Mouse (Mus musculus) embryonic stem cell, embryonic (primary cell): Measurements from ENCODE around the gene Rps6kb1.

Source experiments
- CTCF ChIA-PET, 4 experiments: fragments of 300-600 bp in 2 of 4; fragments of 350-600 bp in 2 of 4; sonication (Branson Sonifier 250); formaldehyde crosslinking; loops; one replicate each; lab custom pipeline; 2022; ENCODE audit warnings: inconsistent platforms in 2 of 4; lab: Charles Lee
- POLR2A ChIA-PET, 4 experiments: fragments of 300-600 bp in 2 of 4; fragments of 350-600 bp in 2 of 4; sonication (Branson Sonifier 250); formaldehyde crosslinking; loops; one replicate each; lab custom pipeline; 2022; ENCODE audit warnings: antibody characterized with exemption in 4 of 4, inconsistent platforms in 1 of 4; lab: Charles Lee

Rps6kb1 gene

DNA sequence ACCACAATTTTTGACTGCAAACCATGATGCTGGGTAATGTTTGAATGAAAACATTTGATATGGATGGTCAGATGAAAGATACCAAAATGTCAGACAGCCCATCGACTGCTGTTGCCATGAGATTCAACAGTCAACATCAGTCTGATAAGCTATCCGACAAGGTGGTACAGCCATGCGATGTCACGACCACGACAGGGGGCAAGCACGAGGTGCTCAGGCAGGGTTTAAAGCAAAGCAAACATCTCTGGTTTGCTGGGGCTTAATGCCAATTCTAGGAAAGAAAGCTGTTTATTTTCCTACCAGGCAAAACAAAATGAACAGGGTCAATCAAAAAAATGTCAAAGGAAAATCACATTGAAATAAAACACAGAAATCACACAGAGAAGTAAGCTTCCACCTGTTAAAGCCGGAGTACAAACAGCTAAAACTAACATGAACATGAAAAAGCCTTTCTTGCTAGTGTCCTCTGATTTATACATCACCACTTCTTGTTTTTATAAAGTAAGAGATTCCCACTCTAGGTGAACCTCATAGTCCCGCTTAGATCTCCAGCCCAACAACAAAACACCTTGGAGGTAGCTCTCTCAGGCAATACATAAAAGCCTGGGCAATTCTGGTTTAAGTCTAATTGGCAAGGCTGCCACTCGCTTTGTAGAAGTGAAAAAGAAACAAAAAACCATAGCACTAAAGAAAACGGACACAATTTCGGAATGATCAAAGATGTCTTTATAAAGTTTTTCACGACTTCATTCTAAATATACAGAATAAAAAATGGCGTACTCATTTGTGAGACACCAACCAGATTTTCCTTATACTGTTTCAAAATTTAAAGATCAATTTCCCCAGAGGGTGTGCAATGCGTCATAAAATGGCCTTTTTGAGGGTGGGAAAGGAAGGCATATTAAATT lies 39.6 kb upstream of the Rps6kb1 start:
- ChIA-PET POLR2A (interaction anchor here in 1 of 4 experiments (0.9 to 1.7 kb wide), 4 partner anchors 9 to 43 kb away, joined by 3 to 4 read pairs (median 3); no protein-coding TSS in a partner anchor), CTCF (no interaction called here)

DNA sequence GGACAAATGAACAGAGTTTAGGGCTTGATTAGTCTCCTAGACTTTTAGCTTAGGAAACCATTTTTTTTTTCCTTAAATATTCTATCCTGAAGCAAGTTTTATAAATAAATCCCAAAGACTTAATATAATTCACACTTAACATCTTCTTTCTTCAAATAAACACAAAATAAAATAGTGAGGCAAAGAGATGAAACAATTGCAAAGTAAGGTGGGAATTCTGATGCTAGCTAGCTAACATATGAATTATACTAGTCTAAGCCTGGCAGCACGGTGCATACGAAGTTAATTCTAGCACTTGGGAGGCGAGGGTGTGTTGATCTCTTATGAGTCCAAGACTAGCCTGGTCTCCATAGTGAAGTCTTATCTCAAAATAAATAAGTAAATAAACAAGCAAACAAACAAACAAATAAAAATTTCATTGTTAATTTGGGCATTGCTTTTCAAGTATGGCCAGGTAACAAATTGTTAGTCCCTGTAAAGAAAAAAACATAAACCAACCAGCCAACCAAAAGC lies 38.8 kb upstream of the Rps6kb1 start:
- POLR2A ChIA-PET: interaction anchor here in 3 of 4 experiments (0.7 to 11.0 kb wide), 5 partner anchors 6 to 43 kb away, joined by 3 to 112 read pairs (median 4); partner anchors contain the start of genes Rps6kb1 (in 1 of the 3) and Tubd1 (in 1 of the 3)
- CTCF ChIA-PET: interaction anchor here in 1 of 4 experiments (1.1 kb wide), 1 partner anchor 341 kb away, joined by 3 read pairs; no protein-coding TSS in a partner anchor

DNA sequence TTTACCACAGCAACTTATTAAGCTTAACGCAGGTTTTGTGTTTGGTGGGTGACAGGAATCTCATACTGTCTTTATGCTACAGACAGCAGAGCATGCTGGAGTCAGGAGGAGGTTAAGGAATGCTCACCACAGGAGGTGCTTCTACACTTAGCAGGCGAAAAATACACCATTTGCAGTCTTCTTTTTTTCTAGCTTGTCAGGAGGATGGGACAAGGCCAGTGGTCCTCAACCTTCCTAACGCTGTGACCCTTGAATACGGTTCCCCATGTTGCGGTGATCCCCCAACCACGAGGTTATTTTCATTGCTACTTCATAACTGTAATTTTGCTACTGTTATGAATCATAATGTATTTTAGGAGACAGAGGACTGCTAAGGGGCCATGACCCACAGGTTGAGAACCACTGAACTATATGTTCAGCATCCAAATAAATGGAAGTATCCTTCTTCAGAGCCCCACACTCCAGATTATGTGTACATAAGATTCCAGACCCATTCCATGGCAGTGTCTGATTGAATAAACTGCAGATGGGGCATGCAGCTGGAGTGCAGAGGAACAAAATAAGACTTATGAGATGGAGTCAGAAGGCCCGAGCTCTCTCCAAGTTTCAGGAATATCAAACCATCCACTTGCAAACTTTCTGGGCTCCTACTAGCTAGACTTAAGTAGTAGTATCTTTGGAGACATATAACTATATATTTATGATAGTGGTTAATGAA lies 38.1 kb upstream of the Rps6kb1 start:
- CTCF ChIA-PET: interaction anchor here in 2 of 4 experiments (0.6 to 1.1 kb wide), 3 partner anchors 70 to 342 kb away, joined by 3 to 4 read pairs (median 3); no protein-coding TSS in a partner anchor
- POLR2A ChIA-PET: interaction anchor here in 2 of 4 experiments (1.2 to 11.0 kb wide), 9 partner anchors 7 to 101 kb away, joined by 3 to 112 read pairs (median 4); partner anchors contain the start of genes Ptrh2 (in 1 of the 2), Rps6kb1 (in 1 of the 2), Tubd1 (in 1 of the 2) and Vmp1 (in 1 of the 2)

DNA sequence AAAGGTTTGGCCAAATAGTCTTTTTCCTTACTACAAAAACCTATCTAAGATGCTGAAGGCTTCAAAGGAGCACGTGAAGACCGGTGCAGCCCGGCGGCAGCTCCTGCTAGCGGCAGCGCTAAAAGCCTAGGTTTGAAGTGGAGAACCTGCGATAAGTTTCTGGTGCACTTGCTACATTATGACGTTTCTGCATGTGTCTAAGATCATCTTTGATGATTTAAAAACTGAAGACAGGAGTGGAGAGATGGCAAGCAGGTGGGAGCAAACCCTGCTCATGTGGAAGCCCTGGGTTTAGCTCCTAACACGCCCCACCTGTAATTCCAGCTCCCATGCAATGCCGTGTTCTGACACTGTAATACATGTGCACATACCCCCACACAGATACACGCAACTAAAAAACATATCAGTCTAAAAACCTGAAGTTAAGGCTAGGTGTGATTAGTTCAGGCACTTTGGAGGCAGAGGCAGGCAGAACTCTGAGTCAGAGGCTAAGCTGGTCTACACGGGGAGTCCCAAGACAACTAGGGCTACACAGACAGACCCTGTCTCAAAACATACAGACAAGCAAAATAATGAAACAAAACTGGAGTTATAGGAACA lies 37.4 kb upstream of the Rps6kb1 start:
- ChIA-PET POLR2A (interaction anchor here in 2 of 4 experiments (0.7 to 11.0 kb wide), 12 partner anchors 8 to 102 kb away, joined by 3 to 112 read pairs (median 4); partner anchors contain the start of genes Rps6kb1 (in 2 of the 2), Tubd1 (in 2 of the 2), Ptrh2 (in 1 of the 2) and Vmp1 (in 1 of the 2)), CTCF (interaction anchor here in 2 of 4 experiments (0.6 to 1.2 kb wide), 4 partner anchors 71 to 342 kb away, joined by 3 to 5 read pairs (median 4); no protein-coding TSS in a partner anchor)

DNA sequence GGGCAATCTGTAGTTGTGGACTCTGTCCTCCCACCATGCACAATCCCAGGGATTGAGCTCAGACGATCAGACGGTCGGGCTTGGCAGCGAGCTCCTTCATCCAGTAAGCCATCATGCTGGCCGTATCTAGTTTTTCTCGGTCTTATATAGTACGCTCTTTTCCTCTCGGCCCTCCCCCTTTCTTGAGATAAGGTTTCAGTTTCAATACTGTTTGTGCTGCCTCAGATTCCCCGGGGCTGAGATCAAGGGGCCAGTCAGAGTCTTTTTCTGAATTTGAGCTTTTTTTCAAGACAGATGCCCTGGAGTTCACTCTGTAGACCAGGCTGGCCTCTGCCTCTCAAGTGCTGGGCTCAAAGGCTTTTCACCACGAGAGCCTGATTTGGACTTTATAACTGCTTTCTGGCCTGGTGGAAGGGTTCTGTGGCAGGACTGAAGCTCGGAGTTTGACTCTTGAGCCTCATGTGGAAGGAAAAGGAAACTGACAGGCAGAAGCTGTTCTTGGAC lies 36.7 kb upstream of the Rps6kb1 start:
- POLR2A ChIA-PET: interaction anchor here in 2 of 4 experiments (0.7 to 11.0 kb wide), 10 partner anchors 8 to 103 kb away, joined by 3 to 112 read pairs (median 5); partner anchors contain the start of genes Rps6kb1 (in 2 of the 2), Tubd1 (in 2 of the 2), Ptrh2 (in 1 of the 2) and Vmp1 (in 1 of the 2)
- CTCF ChIA-PET: interaction anchor here in 3 of 4 experiments (0.6 to 1.2 kb wide), 3 partner anchors 71 to 117 kb away, joined by 3 to 5 read pairs (median 3); no protein-coding TSS in a partner anchor

DNA sequence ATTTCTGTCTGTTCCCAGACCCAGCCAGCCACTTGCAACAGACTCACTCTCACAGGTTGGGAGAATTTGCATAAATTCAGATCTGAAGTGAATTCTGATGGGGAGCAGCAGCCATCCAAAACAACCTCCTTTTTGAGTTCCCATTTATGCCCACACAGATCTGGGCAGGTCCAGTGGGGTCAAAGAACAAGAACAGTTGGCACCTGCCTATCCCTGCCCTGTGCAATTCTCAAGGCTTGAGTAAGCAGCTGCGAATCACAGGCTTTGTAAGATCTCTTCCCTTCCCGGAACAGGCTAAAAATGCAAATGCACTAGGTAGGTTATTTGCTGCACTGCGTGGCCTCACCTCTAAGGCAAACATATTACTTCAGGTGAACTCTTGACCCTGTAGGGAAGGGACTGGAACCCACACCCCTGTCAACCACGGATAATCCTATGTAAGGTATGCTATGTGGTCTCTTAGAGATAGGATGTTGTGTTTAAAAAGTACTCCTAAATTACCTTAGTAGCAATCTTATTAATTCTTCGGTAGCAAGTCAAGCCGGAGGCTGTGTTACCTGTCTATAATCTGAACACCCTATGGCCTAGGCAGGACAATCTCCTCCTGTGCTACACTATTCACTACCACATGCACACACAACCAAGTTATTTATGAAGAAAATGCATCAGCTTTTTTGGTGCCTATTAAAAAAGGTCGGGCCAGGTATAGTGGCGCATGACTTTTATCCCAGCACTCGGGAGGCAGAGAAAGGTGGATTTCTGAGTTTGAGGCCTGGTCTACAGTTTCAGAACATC lies 35.9 kb upstream of the Rps6kb1 start:
- ChIA-PET CTCF (interaction anchor here in 2 of 4 experiments (0.6 to 1.5 kb wide), 3 partner anchors 12 to 116 kb away, joined by 3 to 5 read pairs (median 3); no protein-coding TSS in a partner anchor), POLR2A (interaction anchor here in 3 of 4 experiments (0.6 to 11.0 kb wide), 10 partner anchors 9 to 1612 kb away, joined by 3 to 112 read pairs (median 8); partner anchors contain the start of genes Rps6kb1 (in 2 of the 3) and Tubd1 (in 2 of the 3))

DNA sequence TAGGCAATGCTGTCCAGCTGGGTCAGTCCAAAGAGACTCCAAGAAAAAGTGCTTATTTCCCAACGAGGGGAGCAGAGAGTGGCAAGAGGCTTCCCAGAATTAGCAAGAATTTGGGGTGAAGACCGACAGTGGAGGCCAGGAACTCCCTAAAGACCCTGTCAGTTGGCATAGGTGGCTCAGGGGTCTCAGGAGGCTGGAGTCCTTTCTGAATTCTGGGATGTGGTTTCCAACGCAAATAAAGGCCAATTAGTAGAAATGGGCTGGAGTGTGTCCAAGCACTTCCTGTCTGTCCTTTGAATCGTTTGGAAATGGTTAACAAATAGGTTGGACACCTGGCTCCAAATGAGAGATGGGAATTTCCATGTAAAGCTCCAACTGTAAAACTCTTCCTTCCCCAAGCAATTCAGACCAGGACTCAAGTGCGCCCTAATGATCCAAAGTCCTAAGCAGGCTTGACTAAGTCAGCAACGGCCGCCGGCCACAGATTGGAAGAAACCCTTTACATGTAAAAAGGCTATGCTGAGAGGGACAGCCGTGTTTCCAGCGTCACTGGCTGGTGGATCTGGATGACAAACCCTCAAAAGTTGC lies 35.2 kb upstream of the Rps6kb1 start:
- ChIA-PET CTCF (interaction anchor here in 1 of 4 experiments (1.5 kb wide), 1 partner anchor 11 kb away, joined by 3 read pairs; no protein-coding TSS in a partner anchor), POLR2A (interaction anchor here in 3 of 4 experiments (0.6 to 11.0 kb wide), 9 partner anchors 10 to 1611 kb away, joined by 3 to 112 read pairs (median 9); partner anchors contain the start of genes Rps6kb1 (in 1 of the 3) and Tubd1 (in 1 of the 3))

DNA sequence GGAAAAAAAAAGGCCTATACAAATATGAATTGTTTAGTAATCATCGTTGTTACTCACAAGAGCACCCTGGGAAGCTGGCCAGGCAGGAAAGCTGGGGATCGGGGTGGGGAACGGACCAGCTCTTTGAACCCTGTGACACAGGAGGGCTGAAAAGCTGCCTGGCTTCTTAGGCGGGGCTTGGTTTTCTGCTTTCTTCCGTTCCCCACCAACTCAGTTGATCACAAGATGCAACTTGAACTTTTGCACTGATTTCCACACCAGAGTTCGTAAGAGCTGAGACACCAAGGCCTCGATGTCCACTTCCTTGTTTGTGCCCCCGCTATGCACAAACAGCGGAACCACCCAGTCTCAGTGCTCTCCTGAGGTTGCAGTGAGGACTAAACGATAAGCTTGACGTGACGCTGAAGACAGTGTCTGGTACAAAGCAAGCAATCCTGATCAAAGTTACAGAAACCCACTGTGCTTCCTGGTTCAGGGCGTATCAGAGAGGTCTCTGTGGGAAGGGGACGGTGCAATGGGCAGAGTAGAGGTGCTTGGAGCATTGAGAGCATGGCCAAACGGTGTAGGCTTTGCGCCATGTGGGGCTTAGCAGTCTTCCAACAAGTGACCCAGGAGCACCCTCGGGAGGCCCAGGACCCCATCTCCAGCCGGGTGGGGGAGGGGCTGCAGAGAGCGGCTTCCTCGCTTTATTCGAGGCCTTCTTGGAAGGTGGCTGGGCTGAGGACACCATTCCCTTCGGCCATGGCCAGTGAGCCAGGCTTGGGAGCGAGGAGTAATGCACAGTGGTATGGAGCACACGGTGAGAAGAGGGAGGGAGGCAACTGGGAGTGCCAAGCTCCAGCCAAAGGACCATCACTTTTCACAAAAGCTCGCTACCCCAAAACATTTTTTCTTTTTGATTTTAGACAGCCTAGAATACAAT lies 34.5 kb upstream of the Rps6kb1 start:
- CTCF ChIA-PET: interaction anchor here (0.6 to 1.6 kb wide), 7 partner anchors 8 to 1131 kb away, joined by 3 to 5 read pairs (median 3); no protein-coding TSS in a partner anchor
- POLR2A ChIA-PET: interaction anchor here (0.5 to 11.0 kb wide), 36 partner anchors 8 to 1609 kb away, joined by 3 to 112 read pairs (median 4); partner anchors contain the start of genes Rps6kb1 (in 3 of the 4), Tubd1 (in 3 of the 4), Ptrh2 (in 1 of the 4) and Vmp1 (in 1 of the 4)

DNA sequence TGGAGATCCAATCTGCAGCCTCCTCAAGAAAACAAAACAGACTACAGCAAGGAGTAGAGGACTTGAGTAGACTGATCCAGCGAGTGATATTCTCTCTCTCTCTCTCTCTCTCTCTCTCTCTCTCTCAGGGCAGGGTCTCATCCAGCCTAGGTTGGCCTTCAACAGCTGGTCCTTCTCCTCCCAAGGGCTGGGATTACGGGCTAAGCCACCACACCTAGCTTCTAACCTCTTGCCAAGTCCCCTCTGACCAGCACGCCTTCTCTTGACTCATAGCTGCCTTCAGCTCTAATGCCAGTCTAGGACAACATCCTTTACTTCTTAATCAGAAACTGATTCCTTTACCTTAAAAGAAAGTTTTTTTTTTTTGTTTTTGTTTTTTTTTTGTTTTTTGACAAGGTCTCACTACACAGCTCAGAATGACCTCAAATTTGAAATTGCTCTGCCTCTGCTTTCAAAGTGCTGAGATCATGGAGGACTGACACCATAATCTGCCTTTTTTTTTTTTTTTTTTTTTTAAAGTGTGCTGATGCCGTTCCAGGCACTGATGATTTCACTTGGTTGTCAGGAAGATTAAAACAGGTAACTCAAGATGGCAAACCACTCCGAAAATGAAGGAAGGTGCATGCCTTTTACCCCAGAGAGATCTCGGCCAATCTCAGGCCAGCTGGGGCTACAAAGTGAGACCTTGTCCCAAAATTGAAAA lies 33.7 kb upstream of the Rps6kb1 start:
- POLR2A ChIA-PET: interaction anchor here (0.6 to 11.0 kb wide), 41 partner anchors 9 to 1608 kb away, joined by 3 to 112 read pairs (median 4); partner anchors contain the start of genes Rps6kb1 (in 3 of the 4), Tubd1 (in 3 of the 4), Ptrh2 (in 1 of the 4) and Vmp1 (in 1 of the 4)
- CTCF ChIA-PET: interaction anchor here (0.6 to 1.6 kb wide), 7 partner anchors 9 to 1132 kb away, joined by 3 to 5 read pairs (median 3); partner anchors contain the start of genes Rps6kb1 (in 1 of the 4) and Tubd1 (in 1 of the 4)

DNA sequence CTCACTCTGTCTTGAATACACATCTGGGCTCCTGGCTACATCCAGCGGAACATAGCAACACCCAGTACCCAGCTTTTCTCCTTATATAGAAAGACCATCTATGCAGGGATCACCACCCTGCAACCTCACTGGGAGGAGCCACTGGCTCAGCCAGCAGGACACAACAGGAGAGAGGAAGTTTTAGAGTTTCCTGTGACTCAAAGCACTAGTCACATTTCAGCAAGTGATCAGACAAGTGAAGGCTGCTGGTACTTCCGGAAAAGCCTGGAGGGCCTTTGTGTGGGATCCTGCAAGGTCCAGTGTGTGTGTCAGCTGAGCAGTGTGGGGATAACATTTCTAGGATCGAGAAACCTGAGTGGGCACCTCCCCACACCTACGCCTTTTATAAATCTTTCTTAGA lies 32.6 kb upstream of the Rps6kb1 start:
- CTCF ChIA-PET: interaction anchor here in 2 of 4 experiments (0.6 to 4.1 kb wide), 3 partner anchors 33 to 76 kb away, joined by 5 to 13 read pairs (median 5); partner anchors contain the start of genes Rps6kb1 (in 1 of the 2) and Tubd1 (in 1 of the 2)
- POLR2A ChIA-PET: interaction anchor here in 2 of 4 experiments (2.4 to 11.0 kb wide), 6 partner anchors 8 to 33 kb away, joined by 8 to 112 read pairs (median 28); partner anchors contain the start of genes Rps6kb1 (in 2 of the 2) and Tubd1 (in 2 of the 2)

DNA sequence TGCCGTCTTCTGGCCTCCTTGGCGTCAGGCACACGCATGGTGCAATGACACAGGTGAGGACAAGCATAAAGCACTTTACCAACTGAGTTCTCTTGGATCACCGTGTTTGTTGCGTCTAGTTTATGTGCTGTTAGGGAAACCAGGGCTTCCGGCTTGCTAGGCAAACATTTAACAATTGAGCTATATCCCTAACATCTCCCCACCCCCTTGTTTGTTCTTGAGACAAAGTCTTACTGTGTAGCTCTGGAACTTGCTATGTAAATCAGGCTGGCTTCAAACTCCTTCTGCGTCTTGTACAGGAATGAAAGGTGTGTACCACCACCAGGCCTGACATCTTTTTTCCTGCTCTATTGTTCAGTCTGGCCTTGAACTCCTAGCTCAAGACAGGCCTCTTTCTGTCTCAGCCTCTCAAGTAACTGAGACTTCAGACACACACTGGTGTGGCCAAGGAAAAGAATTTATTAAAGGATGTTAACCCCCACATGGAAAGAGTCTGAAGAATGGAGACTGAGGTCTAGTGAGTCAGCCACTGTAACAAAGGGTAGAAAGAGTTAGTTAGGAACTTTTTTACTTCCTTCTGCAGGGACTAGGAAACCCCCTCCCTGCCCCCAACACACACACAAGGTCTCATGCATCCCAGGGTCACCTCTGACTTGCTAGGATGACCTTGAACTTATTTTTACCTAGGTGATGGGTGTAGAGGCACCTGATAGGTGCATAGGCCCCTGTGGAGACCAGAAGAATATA lies 31.2 kb upstream of the Rps6kb1 start:
- CTCF ChIA-PET: interaction anchor here (0.6 to 4.1 kb wide), 8 partner anchors 11 to 218 kb away, joined by 3 to 13 read pairs (median 3); partner anchors contain the start of gene Rps6kb1 (in 1 of the 4)
- POLR2A ChIA-PET: interaction anchor here in 3 of 4 experiments (0.6 to 11.0 kb wide), 22 partner anchors 8 to 261 kb away, joined by 3 to 112 read pairs (median 4); partner anchors contain the start of genes Rps6kb1 (in 2 of the 3), Tubd1 (in 2 of the 3) and Cltc (in 1 of the 3)

DNA sequence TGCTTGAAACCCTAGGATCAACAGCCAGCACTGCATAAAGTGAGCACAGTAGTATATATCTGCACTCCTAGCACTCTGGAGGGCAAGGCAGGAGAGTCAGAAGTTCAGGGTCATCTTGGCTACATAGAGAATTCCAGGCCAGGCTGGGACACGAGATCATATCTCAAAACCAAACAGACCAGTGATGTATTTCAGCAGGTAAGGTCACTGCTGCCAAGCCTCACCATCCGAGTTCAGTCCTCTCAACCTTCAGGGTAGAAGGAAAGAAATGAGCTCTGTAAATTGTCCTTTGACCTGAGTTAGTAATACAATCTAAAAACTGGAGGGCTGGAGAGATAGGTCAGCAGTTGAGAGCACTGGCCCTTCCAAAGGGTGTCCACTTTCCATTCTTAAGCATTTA lies 29.8 kb upstream of the Rps6kb1 start:
- ChIA-PET CTCF (interaction anchor here in 2 of 4 experiments (1.2 to 4.1 kb wide), 3 partner anchors 12 to 79 kb away, joined by 3 to 13 read pairs (median 3); no protein-coding TSS in a partner anchor), POLR2A (interaction anchor here in 3 of 4 experiments (0.7 to 11.0 kb wide), 11 partner anchors 9 to 852 kb away, joined by 3 to 112 read pairs (median 4); partner anchors contain the start of genes Cltc (in 1 of the 3), Rps6kb1 (in 1 of the 3) and Tubd1 (in 1 of the 3))
